Mouse (Mus musculus) midbrain, embryonic 12.5 days (tissue): ENCODE data around the gene Gm10799. TPM values are rescaled to one million over a fixed set of nuclear protein-coding genes. Genes with fewer than 3 reads are reported as not detected.
A peak's percentile ranks its signal among the peaks of the same experiment; 100 is the strongest.

ENCODE experiments used
- ATAC-seq: fragments of 200-750 bp; cut with Nextera tagmentation; 2 replicates; pipeline ENCODE4 v1.8.0; 2017; ENCODE audit warnings: low read depth, moderate TSS enrichment, moderate library complexity; ENCODE audit not compliant: low FRiP score
- H3K27ac ChIP-seq: fragments of 300-500 bp; sonication (generic); replicated peaks from 2 replicates; pipeline ENCODE4 v1.5.1; 2016; ENCODE audit warnings: mild to moderate bottlenecking
- H3K27me3 ChIP-seq: fragments of 300-500 bp; sonication (generic); 2 replicates; pipeline ENCODE4 v1.6.1; 2016; ENCODE audit warnings: mild to moderate bottlenecking
- H3K36me3 ChIP-seq: fragments of 300-500 bp; sonication (generic); 2 replicates; pipeline ENCODE4 v1.6.1; 2016
- H3K4me1 ChIP-seq: fragments of 300-500 bp; sonication (generic); 2 replicates; pipeline ENCODE4 v1.6.1; 2016
- H3K4me2 ChIP-seq: fragments of 300-500 bp; sonication (generic); replicated peaks from 2 replicates; pipeline ENCODE4 v1.6.1; 2016; ENCODE audit warnings: mild to moderate bottlenecking, moderate library complexity
- H3K4me3 ChIP-seq: fragments of 300-500 bp; sonication (generic); 2 replicates; pipeline ENCODE4 v1.5.1; 2016; ENCODE audit warnings: mild to moderate bottlenecking
- H3K9ac ChIP-seq: fragments of 300-500 bp; sonication (generic); replicated peaks from 2 replicates; pipeline ENCODE4 v1.6.1; 2016; ENCODE audit warnings: mild to moderate bottlenecking, moderate library complexity
- H3K9me3 ChIP-seq: fragments of 300-500 bp; sonication (generic); 2 replicates; pipeline ENCODE4 v1.6.1; 2016; ENCODE audit warnings: mild to moderate bottlenecking
- WGBS: fragments of 180-500 bp; shearing (Covaris S2); methylation state at CpG from one replicate; pipeline ENCODE4 v1.1.7; 2016; 5-methylcytosine and 5-hydroxymethylcytosine counted together
- polyA plus RNA-seq: library from polyadenylated mRNA; unstranded; fragments of >200 nt; fragmentation: Nextera tagmentation; extraction: Ambion mirVana; gene quantifications from 2 replicates; pipeline ENCODE4 v1.2.1, GENCODE M21; 2016

The Gm10799 gene
- polyA plus RNA-seq, 1 experiment from 2014 or later: not detected

- no peaks in the 10 kb centered on the region for H3K27me3 ChIP-seq
- H3K27ac ChIP-seq: no peak overlapping the region
- no peaks in the 10 kb centered on the region for H3K4me1 ChIP-seq
- no peak for ATAC-seq
- WGBS: 35% methylated on average over 3 of the region's 3 CpGs
- peaks cover 45% of the 10 kb centered on the region for H3K36me3 ChIP-seq
- no peak overlapping the region for H3K4me3 ChIP-seq
- H3K9ac ChIP-seq: no peak overlapping the region
- H3K9me3 ChIP-seq: no peaks in the 10 kb centered on the region
- H3K4me2 ChIP-seq: no peak overlapping the region
Observed at GRCm38 (mm10) chr2:104034832-104035472, 33.4 kb downstream of the Gm10799 start.

GRCm38 (mm10) chr2:104032056-104032455 lies 36.3 kb downstream of the Gm10799 start:
- H3K4me2 ChIP-seq: no peak overlapping the region
- H3K27ac ChIP-seq: no peak overlapping the region
- WGBS: 94% methylated on average over 3 of the region's 3 CpGs
- H3K4me3 ChIP-seq: no peak overlapping the region
- no peak for ATAC-seq
- no peak overlapping the region for H3K9ac ChIP-seq
- no peaks in the 10 kb centered on the region for H3K9me3 ChIP-seq
- peaks cover 16% of the 10 kb centered on the region for H3K4me1 ChIP-seq
- H3K27me3 ChIP-seq: no peaks in the 10 kb centered on the region
- H3K36me3 ChIP-seq: peaks cover 23% of the 10 kb centered on the region

DNA sequence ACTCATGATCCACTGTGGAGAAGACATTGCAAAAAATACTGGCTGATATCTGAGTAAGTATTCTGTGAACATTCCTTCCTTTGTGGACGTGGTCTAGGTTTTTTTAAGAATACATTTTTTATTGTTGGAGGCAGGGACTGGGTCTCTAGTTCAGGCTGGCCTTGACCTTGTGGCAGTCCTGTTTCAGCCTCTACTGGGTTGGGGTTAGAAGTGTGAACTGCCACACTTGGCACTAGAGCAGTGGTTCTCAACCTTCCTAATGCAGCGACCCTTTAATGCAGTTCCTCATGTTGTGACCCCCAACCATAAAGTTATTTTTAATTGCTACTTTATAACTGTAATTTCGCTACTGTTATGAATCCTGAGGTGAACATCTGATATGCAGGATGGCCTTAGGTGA lies 38.0 kb downstream of the Gm10799 start:
- ATAC-seq: no peak
- whole genome bisulfite sequencing: 89% methylated on average over 3 of the region's 3 CpGs
- H3K36me3 ChIP-seq: peaks cover 15% of the 10 kb centered on the region; the same call in 1 of the 2 replicates

GRCm38 (mm10) chr2:104029074-104029473 lies 39.3 kb downstream of the Gm10799 start:
- H3K9me3 ChIP-seq: no peaks in the 10 kb centered on the region
- H3K36me3 ChIP-seq: peaks cover 12% of the 10 kb centered on the region; the same call in 1 of the 2 replicates
- H3K27ac ChIP-seq: no peak overlapping the region
- ATAC-seq: no peak
- H3K4me1 ChIP-seq: peaks cover 16% of the 10 kb centered on the region
- peak overlapping the region; percentile 83 for H3K4me2 ChIP-seq
- peak overlapping the region; percentile 91; the same call in 1 of the 2 replicates for H3K4me3 ChIP-seq
- 79% methylated on average over 2 of the region's 2 CpGs for WGBS
- H3K27me3 ChIP-seq: no peaks in the 10 kb centered on the region
- 0 out of 2 replicates have a peak overlapping the region, but pooled peaks have one; percentile 31 for H3K9ac ChIP-seq

More for the DNA sequence above, 38.0 kb downstream of the Gm10799 start:
- Histone ChIP-seq H3K4me1 (peaks cover 16% of the 10 kb centered on the region), H3K4me2 (no peak overlapping the region), H3K27me3 (no peaks in the 10 kb centered on the region), H3K9ac (no peak overlapping the region), H3K4me3 (no peak overlapping the region), H3K27ac (no peak overlapping the region), H3K9me3 (no peaks in the 10 kb centered on the region)

DNA sequence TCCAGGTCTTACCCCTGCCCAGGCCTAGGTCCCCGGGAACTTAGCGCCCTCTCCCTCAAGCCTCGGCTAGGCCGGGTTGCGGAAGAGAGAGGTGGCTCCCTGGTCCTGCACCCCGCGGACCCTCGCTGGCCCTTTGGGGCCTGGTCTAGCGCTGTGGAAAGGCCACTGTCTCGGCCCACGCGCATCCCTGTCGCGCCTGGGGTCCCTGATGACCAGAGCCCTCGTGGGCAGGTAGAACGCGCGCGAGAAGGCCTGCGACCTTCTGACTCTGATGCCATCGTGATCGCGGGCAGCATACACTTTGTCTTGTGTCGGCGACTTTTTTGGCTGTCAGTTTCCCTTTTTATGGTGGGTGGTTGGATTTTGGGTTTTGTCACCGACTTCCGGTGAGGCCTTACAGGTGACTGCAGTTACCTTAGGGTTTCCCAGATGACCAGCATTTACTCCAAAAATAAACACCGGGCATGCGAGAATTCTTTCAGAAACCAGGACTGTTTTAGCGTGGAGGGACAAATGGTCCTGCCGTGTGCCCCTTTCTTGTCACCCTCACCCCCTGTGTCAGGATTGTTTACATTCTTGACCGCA lies 40.1 kb downstream of the Gm10799 start, which contains the start of gene 4931422A03Rik:
TSS of gene 4931422A03Rik (minus strand) at position 223 of the 585 bp plus-strand sequence.
- Histone ChIP-seq H3K4me3 (peak within 1 kb of the TSS; percentile 91), H3K36me3 (peaks cover 7% of the 10 kb centered on the region; the same call in 1 of the 2 replicates), H3K9me3 (no peaks in the 10 kb centered on the region), H3K27ac (peak within 1 kb of the TSS; percentile 71), H3K9ac (peak within 1 kb of the TSS; percentile 94), H3K4me1 (peaks cover 16% of the 10 kb centered on the region), H3K27me3 (no peaks in the 10 kb centered on the region), H3K4me2 (peak within 1 kb of the TSS; percentile 83)
- 2% methylated on average over 32 of the region's 32 CpGs for WGBS
- peak; percentile 66 for ATAC-seq

DNA sequence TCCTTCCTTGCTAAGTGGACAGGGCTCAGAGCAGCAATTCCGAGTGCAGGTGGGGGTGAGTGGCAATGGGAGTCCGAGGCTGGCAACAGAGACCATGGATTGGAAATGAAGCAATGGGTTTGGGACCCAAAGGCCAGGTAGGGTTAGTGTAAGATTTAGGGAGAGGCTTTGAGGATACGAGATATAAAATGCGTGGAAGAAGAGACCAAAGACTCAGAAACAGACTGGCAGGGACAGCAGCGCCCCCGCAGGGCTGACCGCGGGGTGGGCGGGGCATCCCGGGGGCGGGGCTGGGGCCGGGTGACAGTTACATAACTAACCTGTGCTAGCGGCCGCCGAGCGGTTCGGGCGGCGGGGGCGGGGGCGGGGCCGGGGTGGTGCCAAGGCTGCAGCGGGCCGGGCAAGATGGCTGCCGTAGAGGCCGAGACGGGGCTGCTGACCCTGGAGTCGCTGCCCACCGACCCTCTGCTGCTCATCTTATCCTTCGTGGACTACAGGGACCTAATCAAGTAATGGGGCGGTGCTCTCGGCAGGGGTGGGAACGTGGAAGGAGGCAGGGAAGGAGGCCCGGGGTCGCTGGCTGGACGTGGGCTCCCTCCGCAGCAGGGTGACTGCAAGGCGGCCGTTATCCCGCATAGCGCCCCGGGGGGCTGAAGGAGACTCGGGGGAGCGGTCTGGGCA lies 40.8 kb downstream of the Gm10799 start, which contains the start of gene Fbxo3:
TSS of gene Fbxo3 (plus strand) at position 264 of the 681 bp plus-strand sequence.
- Histone ChIP-seq H3K27me3 (no peaks in the 10 kb centered on the region), H3K36me3 (peaks cover 6% of the 10 kb centered on the region; the same call in 1 of the 2 replicates), H3K9me3 (no peaks in the 10 kb centered on the region), H3K4me2 (peak within 1 kb of the TSS; percentile 83), H3K27ac (peak within 1 kb of the TSS; percentile 71), H3K4me1 (peaks cover 16% of the 10 kb centered on the region), H3K4me3 (peak within 1 kb of the TSS; percentile 91), H3K9ac (peak within 1 kb of the TSS; percentile 94)
- ATAC-seq: peak; percentile 98
- under 1% methylated on average over 44 of the region's 44 CpGs for WGBS

GRCm38 (mm10) chr2:104024656-104025055 lies 43.7 kb downstream of the Gm10799 start:
- Histone ChIP-seq H3K4me3 (no peak overlapping the region), H3K27ac (no peak overlapping the region), H3K4me2 (no peak overlapping the region), H3K36me3 (no peaks in the 10 kb centered on the region), H3K9me3 (no peaks in the 10 kb centered on the region), H3K4me1 (peaks cover 15% of the 10 kb centered on the region), H3K9ac (no peak overlapping the region), H3K27me3 (no peaks in the 10 kb centered on the region)
- no peak for ATAC-seq
- 83% methylated on average over 4 of the region's 4 CpGs for WGBS

DNA sequence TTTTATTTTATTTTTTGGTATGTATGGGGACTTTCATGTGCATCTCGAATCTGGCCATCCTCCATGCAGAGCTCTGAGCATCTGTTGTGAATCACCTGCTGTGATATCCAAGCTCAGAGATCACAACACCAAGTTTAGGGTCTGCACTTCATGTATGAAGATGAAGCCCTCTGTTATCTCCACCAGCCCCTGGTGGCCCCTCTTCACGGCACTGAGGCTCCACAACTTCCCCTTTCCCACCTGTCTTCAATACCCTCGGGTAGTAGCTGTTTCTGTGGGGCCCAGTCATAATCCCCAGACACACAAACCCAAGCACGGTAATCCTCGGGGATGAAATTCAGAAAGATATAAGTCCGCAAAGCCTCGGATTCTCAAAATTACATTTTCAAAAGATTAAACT lies 45.3 kb downstream of the Gm10799 start:
- Histone ChIP-seq H3K4me1 (no peaks in the 10 kb centered on the region), H3K9ac (no peak overlapping the region), H3K9me3 (no peaks in the 10 kb centered on the region), H3K4me3 (no peak overlapping the region), H3K4me2 (no peak overlapping the region), H3K27ac (no peak overlapping the region), H3K36me3 (no peaks in the 10 kb centered on the region), H3K27me3 (no peaks in the 10 kb centered on the region)
- ATAC-seq: no peak
- WGBS: 83% methylated on average over 7 of the region's 7 CpGs

Other genes starting within 250 kb of the Gm10799 start
- 28.5 and 29.8 TPM in 2 replicates for gene Lmo2, start 110.6 kb downstream of the Gm10799 start, polyA plus RNA-seq
- 58.8 and 60.8 TPM in 2 replicates for gene Fbxo3, start 40.8 kb downstream of the Gm10799 start, polyA plus RNA-seq
- gene 4931422A03Rik, start 40.2 kb downstream of the Gm10799 start, polyA plus RNA-seq: 2.0 and 2.6 TPM in 2 replicates
- not detected in 2 replicates for gene Gm10912, start 2.7 kb downstream of the Gm10799 start, polyA plus RNA-seq
- 3.2 TPM in 2 replicates for gene Cd59b, start 1.3 kb upstream of the Gm10799 start, polyA plus RNA-seq
- 22.5 and 25.0 TPM in 2 replicates for gene Cd59a, start 27.3 kb upstream of the Gm10799 start, polyA plus RNA-seq
- not detected in 2 replicates for gene A930018P22Rik, start 54.2 kb upstream of the Gm10799 start, polyA plus RNA-seq